Comparison of ENCODE assay signal across 8 mouse cellular contexts in genomic region chr5:137072079-137072960, GRCm38 (mm10). TPM values are rescaled to one million over a fixed set of nuclear protein-coding genes. Genes with fewer than 3 reads are reported as not detected.
A peak's percentile ranks its signal among the peaks of the same experiment; 100 is the strongest.
DNase-seq lines count a peak whose midpoint lies in the region; ATAC-seq lines count a peak whose summit lies in the region.

TSS of gene Serpine1 (minus strand) at chr5:137072268.

- no peaks in the 10 kb centered on the region for H3K36me3 ChIP-seq in forebrain, embryonic 15.5 days
- no peaks in the 10 kb centered on the region for H3K36me3 ChIP-seq in lung, embryonic 15.5 days

- no peaks in the 10 kb centered on the region for H3K9me3 ChIP-seq in forebrain, embryonic 15.5 days
- H3K9me3 ChIP-seq in lung, embryonic 15.5 days, result no peaks in the 10 kb centered on the region

- DNase-seq in Muller cell, postnatal 12 days (ENCODE audit: inconsistent ontology term), result peak; percentile 93
- DNase-seq in cerebellum, adult 11-12 months, result peak; percentile 39
- DNase-seq in heart, postnatal 25 days (ENCODE audit: low spot score), result peak; percentile 90
- peak; percentile 82 to 90 for DNase-seq in kidney, postnatal 4 days
- peak; percentile 46 for DNase-seq in retina, embryonic 14.5 days (ENCODE audit: low spot score)
- DNase-seq in urinary bladder, postnatal 25 days (ENCODE audit: low spot score), result peak; percentile 67

- peak; percentile 82 for ATAC-seq in forebrain, embryonic 15.5 days (replicated peaks)
- peak; percentile 93 for ATAC-seq in lung, embryonic 15.5 days (ENCODE audit: borderline replicate concordance, extremely low read depth, low FRiP score, low TSS enrichment)

- peak within 1 kb of the TSS; percentile 16; the same call in 1 of the 2 replicates for H3K27ac ChIP-seq in forebrain, embryonic 15.5 days (replicated peaks)
- H3K27ac ChIP-seq in lung, embryonic 15.5 days, result peak within 1 kb of the TSS; percentile 94

- H3K4me2 ChIP-seq in forebrain, embryonic 15.5 days (replicated peaks), result peak within 1 kb of the TSS; percentile 41
- peak within 1 kb of the TSS; percentile 52 for H3K4me2 ChIP-seq in lung, embryonic 15.5 days

- intact Hi-C loops in heart, postnatal 25 days (cut with DNase I), result no loop called here

- no peaks in the 10 kb centered on the region; the same call in 1 of the 2 replicates for H3K27me3 ChIP-seq in forebrain, embryonic 15.5 days
- H3K27me3 ChIP-seq in lung, embryonic 15.5 days, result no peaks in the 10 kb centered on the region

- H3K4me1 ChIP-seq in forebrain, embryonic 15.5 days, result peaks cover 11% of the 10 kb centered on the region
- H3K4me1 ChIP-seq in lung, embryonic 15.5 days, result peaks cover 58% of the 10 kb centered on the region

- peak within 1 kb of the TSS; percentile 24 for H3K4me3 ChIP-seq in forebrain, embryonic 15.5 days
- H3K4me3 ChIP-seq in lung, embryonic 15.5 days, result peak within 1 kb of the TSS; percentile 28

- H3K9ac ChIP-seq in forebrain, embryonic 15.5 days (replicated peaks), result no peak within 1 kb of the TSS
- H3K9ac ChIP-seq in lung, embryonic 15.5 days, result peak within 1 kb of the TSS; percentile 39; the same call in 1 of the 2 replicates

- WGBS in forebrain, embryonic 15.5 days, result 17% methylated on average over 23 of the region's 23 CpGs
- WGBS in lung, embryonic 15.5 days, result 11% methylated on average over 23 of the region's 23 CpGs

RNA-seq across cellular contexts. Expression of gene Serpine1, which starts in this region (rescaled TPM):
- polyA plus RNA-seq in forebrain, embryonic 15.5 days (2015; fragmentation: Nextera tagmentation; extraction: Ambion mirVana), result 0.14 and 0.28 TPM in 2 replicates
- total RNA-seq in heart, postnatal 25 days (2021), result 10 to 100 TPM; 18.3 to 27.6 TPM
- 0.86 TPM in 2 replicates for polyA plus RNA-seq in lung, embryonic 15.5 days (2015; fragmentation: Nextera tagmentation; extraction: Ambion mirVana)

Comparison
In these comparisons a context has a peak if more than half of its experiments do, and no peak if none do; other contexts are left out.
1. Peak in every context shown above with its lines: DNase-seq, ATAC-seq, H3K4me3 ChIP-seq and H3K27ac ChIP-seq.
2. Peak in ATAC-seq, H3K4me3 ChIP-seq, H3K27ac ChIP-seq and H3K4me2 ChIP-seq in forebrain, embryonic 15.5 days; RNA of the gene not detected or under 1 TPM.
3. Peak in ATAC-seq, H3K4me3 ChIP-seq, H3K27ac ChIP-seq, H3K9ac ChIP-seq and H3K4me2 ChIP-seq in lung, embryonic 15.5 days; RNA of the gene not detected or under 1 TPM.
4. DNase-seq: peak in every context shown above with its lines; median percentile 93 in Muller cell, postnatal 12 days; 90 in heart, postnatal 25 days; 86 in kidney, postnatal 4 days; 67 in urinary bladder, postnatal 25 days; 46 in retina, embryonic 14.5 days; 39 in cerebellum, adult 11-12 months.